Mouse (Mus musculus): Measurements from ENCODE around the gene Ctrb1. TPM values are rescaled to one million over a fixed set of nuclear protein-coding genes. Genes with fewer than 3 reads are reported as not detected.

Ctrb1 gene
- polyA plus RNA-seq, 1 experiment from 2014 or later, result not detected

- no peak overlapping the region for H3K9ac ChIP-seq (ENCODE audit: low read depth, low read length)
- no peaks in the 10 kb centered on the region for H3K4me1 ChIP-seq (ENCODE audit: control insufficient read depth, insufficient read depth, low read length)
- H3K36me3 ChIP-seq (ENCODE audit: control insufficient read depth, insufficient read depth, low read length), result no peaks in the 10 kb centered on the region
- no peak for ATAC-seq
- H3K27ac ChIP-seq (ENCODE audit: low read length), result no peak overlapping the region
- no peak overlapping the region; the same call in 1 of the 2 replicates for H3K4me2 ChIP-seq (ENCODE audit: low read length)
- H3K9me3 ChIP-seq (replicated peaks; ENCODE audit: control insufficient read depth, low read length, poor library complexity, severe bottlenecking), result no peaks in the 10 kb centered on the region; the same call in 1 of the 2 replicates
- H3K27me3 ChIP-seq (ENCODE audit: control insufficient read depth, insufficient read depth, low read depth, low read length), result no peaks in the 10 kb centered on the region
- H3K4me3 ChIP-seq (ENCODE audit: low read depth, low read length), result no peak overlapping the region
- 38% methylated on average over 17 of the region's 17 CpGs for WGBS
Observed at GRCm38 (mm10) chr8:111680423-111681028, 10.3 kb downstream of the Ctrb1 start.

- Histone ChIP-seq H3K4me1 (ENCODE audit: control insufficient read depth, insufficient read depth, low read length) (no peaks in the 10 kb centered on the region), H3K9me3 (replicated peaks; ENCODE audit: control insufficient read depth, low read length, poor library complexity, severe bottlenecking) (no peaks in the 10 kb centered on the region; the same call in 1 of the 2 replicates), H3K27me3 (ENCODE audit: control insufficient read depth, insufficient read depth, low read depth, low read length) (no peaks in the 10 kb centered on the region), H3K27ac (ENCODE audit: low read length) (no peak overlapping the region), H3K9ac (ENCODE audit: low read depth, low read length) (no peak overlapping the region), H3K36me3 (ENCODE audit: control insufficient read depth, insufficient read depth, low read length) (no peaks in the 10 kb centered on the region), H3K4me3 (ENCODE audit: low read depth, low read length) (no peak overlapping the region), H3K4me2 (ENCODE audit: low read length) (no peak overlapping the region)
- ATAC-seq, result no peak
- 88% methylated on average over 7 of the region's 7 CpGs for WGBS
Observed at GRCm38 (mm10) chr8:111678848-111679247, 12.0 kb downstream of the Ctrb1 start.

- H3K4me2 ChIP-seq (ENCODE audit: low read length), result no peak overlapping the region
- no peak overlapping the region for H3K4me3 ChIP-seq (ENCODE audit: low read depth, low read length)
- no peak for ATAC-seq
- no peak overlapping the region for H3K9ac ChIP-seq (ENCODE audit: low read depth, low read length)
- no peak overlapping the region for H3K27ac ChIP-seq (ENCODE audit: low read length)
- no peaks in the 10 kb centered on the region for H3K36me3 ChIP-seq (ENCODE audit: control insufficient read depth, insufficient read depth, low read length)
- WGBS, result 27% methylated on average over 3 of the region's 3 CpGs
- no peaks in the 10 kb centered on the region for H3K27me3 ChIP-seq (ENCODE audit: control insufficient read depth, insufficient read depth, low read depth, low read length)
- no peaks in the 10 kb centered on the region; the same call in 1 of the 2 replicates for H3K9me3 ChIP-seq (replicated peaks; ENCODE audit: control insufficient read depth, low read length, poor library complexity, severe bottlenecking)
- no peaks in the 10 kb centered on the region for H3K4me1 ChIP-seq (ENCODE audit: control insufficient read depth, insufficient read depth, low read length)
Observed at GRCm38 (mm10) chr8:111678111-111678510, 12.7 kb downstream of the Ctrb1 start.

GRCm38 (mm10) chr8:111676237-111676636 lies 14.6 kb downstream of the Ctrb1 start:
- Histone ChIP-seq H3K9me3 (replicated peaks; ENCODE audit: control insufficient read depth, low read length, poor library complexity, severe bottlenecking) (no peaks in the 10 kb centered on the region; the same call in 1 of the 2 replicates), H3K4me3 (ENCODE audit: low read depth, low read length) (no peak overlapping the region), H3K4me2 (ENCODE audit: low read length) (no peak overlapping the region), H3K9ac (ENCODE audit: low read depth, low read length) (no peak overlapping the region), H3K4me1 (ENCODE audit: control insufficient read depth, insufficient read depth, low read length) (no peaks in the 10 kb centered on the region), H3K36me3 (ENCODE audit: control insufficient read depth, insufficient read depth, low read length) (peaks cover 6% of the 10 kb centered on the region; the same call in 1 of the 2 replicates), H3K27ac (ENCODE audit: low read length) (no peak overlapping the region), H3K27me3 (ENCODE audit: control insufficient read depth, insufficient read depth, low read depth, low read length) (no peaks in the 10 kb centered on the region)
- no peak for ATAC-seq
- WGBS, result 77% methylated on average over 8 of the region's 8 CpGs

- Histone ChIP-seq H3K27me3 (ENCODE audit: control insufficient read depth, insufficient read depth, low read depth, low read length) (no peaks in the 10 kb centered on the region), H3K27ac (ENCODE audit: low read length) (no peak overlapping the region), H3K4me2 (ENCODE audit: low read length) (no peak overlapping the region), H3K4me1 (ENCODE audit: control insufficient read depth, insufficient read depth, low read length) (no peaks in the 10 kb centered on the region), H3K36me3 (ENCODE audit: control insufficient read depth, insufficient read depth, low read length) (peaks cover 24% of the 10 kb centered on the region), H3K4me3 (ENCODE audit: low read depth, low read length) (no peak overlapping the region), H3K9ac (ENCODE audit: low read depth, low read length) (no peak overlapping the region), H3K9me3 (replicated peaks; ENCODE audit: control insufficient read depth, low read length, poor library complexity, severe bottlenecking) (0 out of 2 replicates have a peak, but pooled peaks cover 2% of the 10 kb centered on the region)
- no peak for ATAC-seq
- WGBS, result 94% methylated on average over 2 of the region's 2 CpGs
Observed at GRCm38 (mm10) chr8:111666751-111667150, 24.1 kb downstream of the Ctrb1 start.

- Histone ChIP-seq H3K9ac (ENCODE audit: low read depth, low read length) (no peak overlapping the region), H3K27me3 (ENCODE audit: control insufficient read depth, insufficient read depth, low read depth, low read length) (no peaks in the 10 kb centered on the region), H3K4me3 (ENCODE audit: low read depth, low read length) (no peak overlapping the region), H3K9me3 (replicated peaks; ENCODE audit: control insufficient read depth, low read length, poor library complexity, severe bottlenecking) (no peaks in the 10 kb centered on the region), H3K36me3 (ENCODE audit: control insufficient read depth, insufficient read depth, low read length) (no peaks in the 10 kb centered on the region), H3K4me2 (ENCODE audit: low read length) (no peak overlapping the region), H3K27ac (ENCODE audit: low read length) (no peak overlapping the region), H3K4me1 (ENCODE audit: control insufficient read depth, insufficient read depth, low read length) (no peaks in the 10 kb centered on the region)
- WGBS, result 88% methylated on average over 3 of the region's 3 CpGs
- no peak for ATAC-seq
Observed at GRCm38 (mm10) chr8:111662473-111662872, 28.3 kb downstream of the Ctrb1 start.

GRCm38 (mm10) chr8:111658819-111659423 lies 31.9 kb downstream of the Ctrb1 start:
- 91% methylated on average over 6 of the region's 6 CpGs for WGBS
- ATAC-seq, result no peak

GRCm38 (mm10) chr8:111657312-111657854 lies 33.4 kb downstream of the Ctrb1 start:
- no peak for ATAC-seq
- Histone ChIP-seq H3K27me3 (ENCODE audit: control insufficient read depth, insufficient read depth, low read depth, low read length) (no peaks in the 10 kb centered on the region), H3K9ac (ENCODE audit: low read depth, low read length) (no peak overlapping the region), H3K4me2 (ENCODE audit: low read length) (no peak overlapping the region), H3K9me3 (replicated peaks; ENCODE audit: control insufficient read depth, low read length, poor library complexity, severe bottlenecking) (no peaks in the 10 kb centered on the region), H3K4me1 (ENCODE audit: control insufficient read depth, insufficient read depth, low read length) (no peaks in the 10 kb centered on the region), H3K36me3 (ENCODE audit: control insufficient read depth, insufficient read depth, low read length) (no peaks in the 10 kb centered on the region), H3K27ac (ENCODE audit: low read length) (no peak overlapping the region), H3K4me3 (ENCODE audit: low read depth, low read length) (no peak overlapping the region)
- 20% methylated on average over 1 of the region's 1 CpGs for WGBS

More at GRCm38 (mm10) chr8:111658819-111659423, 31.9 kb downstream of the Ctrb1 start:
- no peak overlapping the region for H3K9ac ChIP-seq (ENCODE audit: low read depth, low read length)
- H3K9me3 ChIP-seq (replicated peaks; ENCODE audit: control insufficient read depth, low read length, poor library complexity, severe bottlenecking), result no peaks in the 10 kb centered on the region
- H3K27me3 ChIP-seq (ENCODE audit: control insufficient read depth, insufficient read depth, low read depth, low read length), result no peaks in the 10 kb centered on the region
- no peak overlapping the region for H3K27ac ChIP-seq (ENCODE audit: low read length)
- H3K4me2 ChIP-seq (ENCODE audit: low read length), result no peak overlapping the region
- no peak overlapping the region for H3K4me3 ChIP-seq (ENCODE audit: low read depth, low read length)
- H3K4me1 ChIP-seq (ENCODE audit: control insufficient read depth, insufficient read depth, low read length), result no peaks in the 10 kb centered on the region
- H3K36me3 ChIP-seq (ENCODE audit: control insufficient read depth, insufficient read depth, low read length), result no peaks in the 10 kb centered on the region

- ATAC-seq, result no peak
- Histone ChIP-seq H3K9ac (ENCODE audit: low read depth, low read length) (no peak overlapping the region), H3K4me3 (ENCODE audit: low read depth, low read length) (no peak overlapping the region), H3K4me1 (ENCODE audit: control insufficient read depth, insufficient read depth, low read length) (no peaks in the 10 kb centered on the region), H3K27me3 (ENCODE audit: control insufficient read depth, insufficient read depth, low read depth, low read length) (no peaks in the 10 kb centered on the region), H3K36me3 (ENCODE audit: control insufficient read depth, insufficient read depth, low read length) (no peaks in the 10 kb centered on the region), H3K27ac (ENCODE audit: low read length) (no peak overlapping the region), H3K4me2 (ENCODE audit: low read length) (no peak overlapping the region), H3K9me3 (replicated peaks; ENCODE audit: control insufficient read depth, low read length, poor library complexity, severe bottlenecking) (no peaks in the 10 kb centered on the region)
- WGBS, result 99% methylated on average over 2 of the region's 2 CpGs
Observed at GRCm38 (mm10) chr8:111653524-111653923, 37.3 kb downstream of the Ctrb1 start.

All from midbrain, embryonic 16.5 days (tissue).